Mouse (Mus musculus) A20 (cell line): ENCODE results near the gene Gm3460.
"Not testable (repeated sequence)": the region's sequence is repeated elsewhere in the genome, so short reads cannot be mapped to it uniquely, and the experiment has no call there.

ENCODE experiments used
- DNase-seq: peaks from one replicate; pipeline ENCODE4 v3.0.0-alpha.2; 2011; ENCODE audit warnings: low read depth, low spot score

Gm3460 gene

GRCm38 (mm10) chr14:6622318-6622717 is at the start of gene Gm3460:
Gene Gm3460, minus strand, starts transcription at chr14:6622418.
- DNase-seq = not testable (repeated sequence)

GRCm38 (mm10) chr14:6606436-6606835 is 15.8 kb downstream of the Gm3460 start:
- not testable (repeated sequence) for DNase-seq

DNA sequence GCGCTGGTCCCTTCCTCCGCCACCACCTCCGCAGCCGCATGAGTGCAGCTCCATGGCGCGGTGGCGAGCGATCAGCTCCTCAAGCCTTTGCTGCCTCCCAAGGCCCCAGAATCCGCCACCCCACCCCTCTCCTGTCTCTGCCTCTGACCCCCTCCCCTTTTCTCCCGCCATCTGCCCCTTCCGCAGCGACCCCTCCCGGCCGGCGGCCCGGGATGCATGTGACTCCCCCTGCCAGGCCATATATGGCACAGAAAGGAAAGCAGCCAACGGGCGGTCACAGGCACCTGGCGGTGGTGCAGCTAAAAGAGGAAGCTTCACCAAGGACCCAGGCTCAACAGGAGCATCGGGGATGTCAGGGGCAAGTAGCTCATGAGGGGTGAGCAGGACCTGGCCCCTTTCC is 17.2 kb downstream of the Gm3460 start:
- not testable (repeated sequence) for DNase-seq

DNA sequence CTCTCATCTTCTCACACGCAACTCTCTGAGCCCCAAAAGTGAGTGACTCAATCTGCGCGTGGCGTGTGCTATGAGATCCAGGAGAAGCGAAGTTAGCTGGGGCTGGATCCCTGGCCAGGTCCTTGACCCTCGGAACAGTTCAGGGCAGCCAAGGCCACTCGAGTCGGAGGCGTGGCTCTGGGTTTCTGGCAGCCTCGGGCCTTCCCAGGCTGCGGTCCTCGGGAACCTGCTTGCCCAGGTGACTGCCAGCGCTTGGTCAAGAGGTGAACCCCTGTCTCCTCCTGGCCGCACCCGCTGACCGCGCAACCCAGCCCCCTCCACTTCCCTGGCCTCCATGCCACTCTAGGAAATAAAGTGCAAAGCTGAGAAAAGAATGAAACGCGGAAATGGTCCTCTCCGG is 17.7 kb downstream of the Gm3460 start:
- not testable (repeated sequence) for DNase-seq

GRCm38 (mm10) chr14:6590513-6590912 is 31.7 kb downstream of the Gm3460 start, which contains the start of gene Gm3629:
Gene Gm3629, minus strand, starts transcription at chr14:6590613.
- not testable (repeated sequence) for DNase-seq
